Mouse (Mus musculus) induced T-regulatory cell, adult 2 months (primary cell): ENCODE measurements at regions not wholly inside any gene's neighbourhood (a gene's known extent, or its start where the extent isn't known, plus 50 kb on each side); places are given as distances from the start of the nearest gene placed in this dataset.

Experiments
- DNase-seq: peaks from one replicate; pipeline ENCODE4 v3.0.0-alpha.2; 2012; ENCODE audit warnings: low read depth

- no peak for DNase-seq
Observed at GRCm38 (mm10) chr9:33214523-33214922, 578.5 kb downstream of the Ets1 start.

- no peak for DNase-seq
Observed at GRCm38 (mm10) chr9:33220981-33221380, 585.0 kb downstream of the Ets1 start.

GRCm38 (mm10) chr9:33222066-33222805, 586.2 kb downstream of the Ets1 start:
- DNase-seq = no peak

- DNase-seq = no peak
Observed at GRCm38 (mm10) chr9:33233699-33234131, 597.7 kb downstream of the Ets1 start.

GRCm38 (mm10) chr9:33238190-33238589, 602.2 kb downstream of the Ets1 start:
- DNase-seq = no peak

GRCm38 (mm10) chr9:33238846-33239245, 602.8 kb downstream of the Ets1 start:
- no peak for DNase-seq

- no peak for DNase-seq
Observed at GRCm38 (mm10) chr9:33240506-33240905, 604.5 kb downstream of the Ets1 start.

GRCm38 (mm10) chr9:33240914-33241635, 605.1 kb downstream of the Ets1 start:
- no peak for DNase-seq

GRCm38 (mm10) chr9:33246932-33247331, 610.9 kb downstream of the Ets1 start:
- peak; percentile 73 for DNase-seq

- no peak for DNase-seq
Observed at GRCm38 (mm10) chr9:33258241-33258640, 622.2 kb downstream of the Ets1 start.

- peak; percentile 11 for DNase-seq
Observed at GRCm38 (mm10) chr9:33260171-33260570, 624.1 kb downstream of the Ets1 start.

- no peak for DNase-seq
Observed at GRCm38 (mm10) chr9:33289381-33289780, 653.4 kb downstream of the Ets1 start.

- DNase-seq = no peak
Observed at GRCm38 (mm10) chr9:33292116-33292515, 656.1 kb downstream of the Ets1 start.

- DNase-seq = no peak
Observed at GRCm38 (mm10) chr9:33295925-33296324, 659.9 kb downstream of the Ets1 start.

GRCm38 (mm10) chr9:33319525-33320025, 683.6 kb downstream of the Ets1 start:
- DNase-seq = no peak

GRCm38 (mm10) chr9:33327722-33328121, 691.7 kb downstream of the Ets1 start:
- no peak for DNase-seq

- DNase-seq = no peak
Observed at GRCm38 (mm10) chr9:33350258-33350657, 714.2 kb downstream of the Ets1 start.

GRCm38 (mm10) chr9:33356621-33357020, 720.6 kb downstream of the Ets1 start:
- no peak for DNase-seq

- DNase-seq = no peak
Observed at GRCm38 (mm10) chr9:33360966-33361365, 724.9 kb downstream of the Ets1 start.

GRCm38 (mm10) chr9:33389170-33389569, 753.1 kb downstream of the Ets1 start:
- no peak for DNase-seq

GRCm38 (mm10) chr9:33404691-33405090, 768.7 kb downstream of the Ets1 start:
- no peak for DNase-seq

GRCm38 (mm10) chr9:33407517-33407916, 771.5 kb downstream of the Ets1 start:
- DNase-seq = no peak

- DNase-seq = no peak
Observed at GRCm38 (mm10) chr9:33423781-33424180, 787.8 kb downstream of the Ets1 start.
